Mouse (Mus musculus): ENCODE data around the gene Faf2.

DNA sequence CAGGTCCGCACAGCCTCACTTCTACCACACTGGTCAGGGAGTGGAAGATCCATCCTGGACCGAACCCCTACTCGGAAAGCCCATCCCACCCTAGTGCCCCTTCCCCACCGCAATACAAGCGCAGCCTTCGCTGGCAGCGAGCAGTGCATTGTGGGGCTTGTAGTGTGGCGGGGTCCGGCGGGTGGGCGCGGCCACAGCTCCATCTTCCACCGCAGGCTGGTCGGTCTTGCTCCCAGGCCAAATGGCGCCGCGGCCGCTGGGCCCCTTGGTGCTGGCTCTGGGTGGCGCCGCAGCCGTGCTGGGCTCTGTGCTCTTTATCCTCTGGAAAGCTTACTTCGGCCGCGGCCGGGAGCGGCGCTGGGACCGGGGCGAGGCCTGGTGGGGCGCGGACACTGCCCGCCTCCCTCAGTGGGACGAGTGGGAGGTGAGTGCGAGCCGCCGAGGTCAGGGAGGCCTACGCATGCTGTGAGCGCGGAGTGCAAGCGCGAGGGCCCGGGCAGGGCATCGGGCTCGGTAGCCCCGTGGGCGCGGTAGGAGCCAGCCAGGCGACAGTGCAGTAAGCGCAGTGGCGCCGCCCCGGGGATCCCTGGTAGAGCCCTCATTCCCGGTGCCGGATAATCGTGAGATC lies 46.6 kb upstream of the Faf2 start, which contains the start of gene Arl10:
- peak; percentile 75 for TF ChIP-seq POLR2A (IDR thresholded peaks at IDR 0.05; ENCODE audit: insufficient read length, low read depth)
- no peak for TF ChIP-seq MAX (IDR thresholded peaks at IDR 0.05; ENCODE audit: low read depth)
- TF ChIP-seq CEBPB (IDR thresholded peaks at IDR 0.05; ENCODE audit: insufficient read depth, poor library complexity, severe bottlenecking), result no peak
- TF ChIP-seq USF1 (IDR thresholded peaks at IDR 0.05; ENCODE audit: low read depth), result no peak
- TF ChIP-seq MYOD1 (IDR thresholded peaks at IDR 0.05; ENCODE audit: control insufficient read depth in 1 of 3, insufficient read length in 2 of 3, low read depth in 2 of 3), result no peak
- no peak for TF ChIP-seq TCF12 (IDR thresholded peaks at IDR 0.05; ENCODE audit: insufficient read depth, poor library complexity, severe bottlenecking)
- no peak for TF ChIP-seq SRF (IDR thresholded peaks at IDR 0.05; ENCODE audit: control insufficient read depth, insufficient read length, low read depth)
- peak; percentile 44 for TF ChIP-seq POLR2AphosphoS2 (IDR thresholded peaks at IDR 0.05; ENCODE audit: insufficient read length, low read depth)
- no peak for TF ChIP-seq E2F4 (IDR thresholded peaks at IDR 0.05; ENCODE audit: insufficient read depth)
- TF ChIP-seq TCF3 (IDR thresholded peaks at IDR 0.05; ENCODE audit: insufficient read length, low read depth), result no peak
